Mouse (Mus musculus) CD4-positive, CD25-positive, alpha-beta regulatory T cell, adult 2 months (primary cell): Measurements from ENCODE around the gene Vcp.

Experiments used
- DNase-seq: peaks from one replicate; pipeline ENCODE4 v3.0.0-alpha.2; 2012; ENCODE audit warnings: low read depth, low spot score

Vcp gene

GRCm38 (mm10) chr4:42972952-42973351 is 27.4 kb downstream of the Vcp start:
- no peak for DNase-seq

GRCm38 (mm10) chr4:42969304-42969703 is 31.0 kb downstream of the Vcp start, which contains the start of gene 1700022I11Rik:
TSS of gene 1700022I11Rik (plus strand) at chr4:42969604.
- no peak for DNase-seq

- peak; percentile 85 for DNase-seq
Observed at GRCm38 (mm10) chr4:42965039-42965719, 35.1 kb downstream of the Vcp start.

GRCm38 (mm10) chr4:42963480-42963879 is 36.8 kb downstream of the Vcp start:
- DNase-seq: no peak

GRCm38 (mm10) chr4:42961592-42961991 is 38.7 kb downstream of the Vcp start:
- DNase-seq: peak; percentile 83

- DNase-seq: no peak
Observed at GRCm38 (mm10) chr4:42959382-42959781, 40.9 kb downstream of the Vcp start.

- DNase-seq: no peak
Observed at GRCm38 (mm10) chr4:42958942-42959341, 41.4 kb downstream of the Vcp start.

GRCm38 (mm10) chr4:42957979-42958378 is 42.3 kb downstream of the Vcp start:
- DNase-seq: no peak

- DNase-seq: no peak
Observed at GRCm38 (mm10) chr4:42957306-42957705, 43.0 kb downstream of the Vcp start.

GRCm38 (mm10) chr4:42956581-42956980 is 43.7 kb downstream of the Vcp start:
- no peak for DNase-seq

GRCm38 (mm10) chr4:42955200-42955599 is 45.1 kb downstream of the Vcp start:
- DNase-seq: no peak

GRCm38 (mm10) chr4:42954297-42954696 is 46.0 kb downstream of the Vcp start:
- peak; percentile 65 for DNase-seq

- no peak for DNase-seq
Observed at GRCm38 (mm10) chr4:42953435-42954094, 46.7 kb downstream of the Vcp start.

- DNase-seq: no peak
Observed at GRCm38 (mm10) chr4:42952563-42952962, 47.7 kb downstream of the Vcp start.

- no peak for DNase-seq
Observed at GRCm38 (mm10) chr4:42951206-42952195, 48.8 kb downstream of the Vcp start.

- peak; percentile 96 for DNase-seq
Observed at GRCm38 (mm10) chr4:42950065-42950558, 50.2 kb downstream of the Vcp start.

- DNase-seq: peak; percentile 96
Observed at GRCm38 (mm10) chr4:42949676-42950051, 50.6 kb downstream of the Vcp start, which contains the start of gene Dnajb5. TSS of gene Dnajb5 (plus strand) at chr4:42949814.

- DNase-seq: no peak
Observed at GRCm38 (mm10) chr4:42949051-42949675, 51.1 kb downstream of the Vcp start.

GRCm38 (mm10) chr4:42948527-42948926 is 51.8 kb downstream of the Vcp start:
- no peak for DNase-seq

- DNase-seq: peak; percentile 30
Observed at GRCm38 (mm10) chr4:42946733-42947290, 53.5 kb downstream of the Vcp start.

- peak; percentile 67 for DNase-seq
Observed at GRCm38 (mm10) chr4:42945952-42946351, 54.4 kb downstream of the Vcp start.
